Mouse (Mus musculus) liver, embryonic 11.5 days (tissue): ENCODE measurements around the gene Pdzk1ip1. TPM values are rescaled to one million over a fixed set of nuclear protein-coding genes. Genes with fewer than 3 reads are reported as not detected.
A peak's percentile ranks its signal among the peaks of the same experiment; 100 is the strongest.

ENCODE experiments used
- ATAC-seq: fragments of 200-750 bp; cut with Nextera tagmentation; replicated peaks from 2 replicates; pipeline ENCODE4 v1.8.0; 2017; ENCODE audit warnings: moderate number of reproducible peaks, mild to moderate bottlenecking, moderate TSS enrichment, moderate library complexity; ENCODE audit not compliant: low FRiP score
- DNase-seq: peaks from one replicate; pipeline ENCODE4 v3.0.0-alpha.2; 2017; ENCODE audit warnings: low spot score
- H3K27ac ChIP-seq: fragments of 300-500 bp; sonication (generic); 2 replicates; pipeline ENCODE4 v1.5.1; 2014; ENCODE audit warnings: mild to moderate bottlenecking, low read depth, low read length, control low read depth
- H3K27me3 ChIP-seq: fragments of 300-500 bp; sonication (generic); replicated peaks from 2 replicates; pipeline ENCODE4 v1.6.1; 2014; ENCODE audit warnings: low read length, mixed read lengths; ENCODE audit not compliant: control insufficient read depth, insufficient read depth
- H3K36me3 ChIP-seq: fragments of 300-500 bp; sonication (generic); 2 replicates; pipeline ENCODE4 v1.6.1; 2014; ENCODE audit warnings: mild to moderate bottlenecking, low read length, moderate library complexity, mixed read lengths; ENCODE audit not compliant: control insufficient read depth, insufficient read depth
- H3K4me1 ChIP-seq: fragments of 300-500 bp; sonication (generic); replicated peaks from 2 replicates; pipeline ENCODE4 v1.6.1; 2014; ENCODE audit warnings: low read length, mixed read lengths; ENCODE audit not compliant: control insufficient read depth, insufficient read depth
- H3K4me2 ChIP-seq: fragments of 300-500 bp; sonication (generic); 2 replicates; pipeline ENCODE4 v1.6.1; 2014; ENCODE audit warnings: mild to moderate bottlenecking, control low read depth, moderate library complexity
- H3K4me3 ChIP-seq: fragments of 300-500 bp; sonication (generic); 2 replicates; pipeline ENCODE4 v1.5.1; 2014; ENCODE audit warnings: low read depth, low read length, control low read depth
- H3K9ac ChIP-seq: fragments of 300-500 bp; sonication (generic); 2 replicates; pipeline ENCODE4 v1.6.1; 2014; ENCODE audit warnings: low read depth, low read length, control low read depth
- H3K9me3 ChIP-seq: fragments of 300-500 bp; sonication (generic); 2 replicates; pipeline ENCODE4 v1.6.1; 2016; ENCODE audit warnings: low read length, inconsistent platforms, mixed read lengths; ENCODE audit not compliant: control insufficient read depth
- WGBS: fragments of 180-500 bp; shearing (Covaris S2); extraction: QIAGEN DNeasy Blood & Tissue Kit; methylation state at CpG from one replicate; pipeline ENCODE4 v1.1.7; 2014; 5-methylcytosine and 5-hydroxymethylcytosine counted together
- polyA plus RNA-seq: library from polyadenylated mRNA; unstranded; fragments of >200 nt; fragmentation: Nextera tagmentation; extraction: Ambion mirVana; gene quantifications from 2 replicates; pipeline ENCODE4 v1.2.1, GENCODE M21; 2014

Gene Pdzk1ip1
- polyA plus RNA-seq, 1 experiment from 2014 or later: 25.8 TPM

DNA sequence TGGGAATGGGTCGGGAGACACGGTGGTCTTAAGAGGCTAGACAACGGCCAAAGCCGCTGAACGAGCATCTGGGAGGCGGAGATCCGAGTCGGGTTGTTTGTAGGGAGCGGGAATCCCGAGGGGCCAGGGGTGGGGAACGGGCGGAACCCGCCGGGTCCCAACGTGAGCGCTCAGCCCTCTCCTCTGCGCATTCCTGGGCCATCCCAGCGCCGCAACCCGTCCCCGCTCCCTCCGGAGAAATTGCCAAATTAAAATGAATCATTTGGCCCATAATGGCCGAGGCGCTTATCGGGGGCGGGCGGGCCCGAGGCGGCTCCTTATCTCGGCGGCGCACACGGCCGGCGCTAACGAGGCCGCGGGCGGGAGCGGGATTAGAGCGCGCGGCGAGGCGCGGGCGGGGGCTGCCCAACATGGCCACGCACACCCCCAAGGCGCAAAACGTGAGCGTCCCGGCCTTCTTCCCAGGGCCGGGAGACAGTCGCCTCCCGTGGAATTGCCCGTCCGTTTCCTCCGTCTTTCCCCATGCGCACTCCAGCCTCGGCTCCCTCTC lies 32.1 kb upstream of the Pdzk1ip1 start, which contains the start of gene Tal1:
Gene Tal1, plus strand, starts transcription at position 56 of the 550 bp plus-strand sequence.
- WGBS: under 1% methylated on average over 58 of the region's 60 CpGs
- peak within 1 kb of the TSS; percentile 77 for H3K4me3 ChIP-seq
- DNase-seq: peak; percentile 83
- peak within 1 kb of the TSS; percentile 88 for H3K4me2 ChIP-seq
- H3K9me3 ChIP-seq: no peaks in the 10 kb centered on the region
- peak within 1 kb of the TSS; percentile 98 for H3K9ac ChIP-seq
- H3K27ac ChIP-seq: peak within 1 kb of the TSS; percentile 98
- peak; percentile 83 for ATAC-seq
- peaks cover 35% of the 10 kb centered on the region for H3K27me3 ChIP-seq
- peaks cover 26% of the 10 kb centered on the region for H3K4me1 ChIP-seq
- H3K36me3 ChIP-seq: no peaks in the 10 kb centered on the region

DNA sequence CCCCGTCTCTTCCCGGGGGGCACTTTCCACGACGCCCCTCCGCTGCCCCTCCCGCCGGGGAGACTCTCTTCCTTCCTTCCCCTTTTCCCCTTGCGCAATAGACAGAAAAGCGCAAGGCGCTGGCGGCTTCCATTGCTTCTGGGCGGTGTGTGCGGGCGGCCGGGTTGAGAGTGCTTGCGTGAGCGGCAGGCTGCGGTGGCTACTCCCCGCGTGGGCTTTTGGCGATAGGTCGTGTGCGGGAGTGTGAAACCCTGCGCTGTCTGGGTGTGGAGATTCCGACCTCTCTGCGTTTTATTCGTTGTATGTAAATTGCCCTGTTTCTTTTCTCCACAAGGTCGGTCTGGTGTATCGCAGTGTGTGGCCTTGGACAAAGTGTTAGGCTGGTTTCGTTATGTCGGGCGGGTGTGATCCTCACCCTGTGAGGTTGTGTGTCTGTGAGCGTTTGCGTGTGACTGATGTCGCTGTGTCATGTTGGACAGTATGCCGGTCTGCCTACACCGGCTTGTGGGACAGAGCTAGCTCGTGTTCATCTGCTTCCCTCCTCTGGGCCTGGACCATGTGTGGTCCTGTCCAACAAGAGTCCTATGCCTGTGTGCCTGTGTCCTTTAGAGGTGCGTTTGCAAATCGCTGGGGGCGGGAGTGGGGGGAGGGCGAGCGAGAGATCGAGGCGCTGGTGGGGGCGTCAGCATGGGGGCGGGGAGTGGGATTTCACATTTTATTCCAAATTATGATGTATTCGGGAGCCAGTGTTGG lies 31.4 kb upstream of the Pdzk1ip1 start:
- peaks cover 35% of the 10 kb centered on the region for H3K27me3 ChIP-seq
- peak overlapping the region; percentile 98 for H3K27ac ChIP-seq
- peaks cover 23% of the 10 kb centered on the region for H3K4me1 ChIP-seq
- under 1% methylated on average over 48 of the region's 48 CpGs for WGBS
- H3K4me3 ChIP-seq: peak overlapping the region; percentile 77
- DNase-seq: peak; percentile 78
- no peaks in the 10 kb centered on the region for H3K36me3 ChIP-seq
- H3K4me2 ChIP-seq: peak overlapping the region; percentile 88
- H3K9me3 ChIP-seq: no peaks in the 10 kb centered on the region
- peak; percentile 48 for ATAC-seq
- peak overlapping the region; percentile 98 for H3K9ac ChIP-seq

DNA sequence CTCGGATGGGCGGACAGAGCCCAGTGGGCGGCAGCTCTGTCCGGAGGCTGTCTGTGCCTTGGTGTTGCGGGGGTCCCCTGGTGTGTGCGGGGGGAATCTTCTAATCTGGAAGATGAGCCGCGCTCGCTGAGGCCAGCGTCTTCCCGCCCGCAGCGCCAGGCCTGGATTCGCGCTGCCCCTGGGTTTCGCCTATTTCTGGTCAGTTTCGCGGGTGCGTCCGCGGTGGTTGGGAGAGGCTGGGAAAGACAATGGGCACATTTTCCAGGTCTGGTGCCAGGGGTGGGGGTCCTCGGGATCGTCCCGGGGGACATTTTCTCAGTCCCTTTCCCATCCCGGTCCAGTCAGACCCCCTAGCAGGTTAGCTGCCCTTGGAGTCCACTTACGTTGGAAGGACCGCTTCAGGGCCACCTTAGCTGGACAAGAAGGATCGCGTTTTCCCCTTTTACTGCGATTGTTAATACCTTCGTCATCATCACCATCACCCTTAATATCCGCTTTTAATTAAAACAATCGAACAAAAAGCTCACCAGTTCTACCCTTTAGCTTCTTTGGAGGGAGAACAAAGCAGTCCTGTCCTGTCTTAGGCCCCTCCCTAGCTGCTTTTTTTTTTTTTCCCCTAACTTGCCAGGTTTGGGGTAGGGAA lies 30.7 kb upstream of the Pdzk1ip1 start:
- H3K4me2 ChIP-seq: peak overlapping the region; percentile 88

DNA sequence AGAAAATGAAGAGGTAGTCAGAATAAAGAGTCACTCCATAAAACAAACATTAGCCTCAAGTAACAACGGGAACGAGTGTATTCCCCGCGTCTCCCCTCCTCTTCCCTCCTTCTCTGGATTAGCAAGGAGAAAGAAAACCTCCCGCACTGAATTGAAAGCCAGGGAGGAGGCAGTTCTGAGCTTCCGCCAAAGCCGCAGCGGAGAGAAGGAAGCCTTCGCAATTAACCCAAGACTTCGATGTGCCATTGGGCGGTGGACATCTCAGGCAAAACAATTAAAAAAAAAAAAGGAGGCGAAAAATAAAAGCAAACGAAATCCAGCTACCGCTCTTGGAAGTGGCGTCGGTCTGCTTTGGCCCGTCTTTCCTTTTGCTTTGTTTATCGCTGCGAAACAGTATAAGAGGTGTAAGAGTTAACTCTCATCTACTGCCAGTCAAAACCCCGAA lies 30.2 kb upstream of the Pdzk1ip1 start:
- Histone ChIP-seq H3K4me1 (peaks cover 12% of the 10 kb centered on the region), H3K4me3 (peak overlapping the region; percentile 77), H3K9ac (peak overlapping the region; percentile 98), H3K4me2 (peak overlapping the region; percentile 88), H3K27me3 (peaks cover 41% of the 10 kb centered on the region), H3K9me3 (no peaks in the 10 kb centered on the region), H3K36me3 (no peaks in the 10 kb centered on the region), H3K27ac (peak overlapping the region; percentile 98)
- under 1% methylated on average over 20 of the region's 20 CpGs for WGBS
- no peak for ATAC-seq
- peak; percentile 64 for DNase-seq

More for the DNA sequence above, 30.7 kb upstream of the Pdzk1ip1 start:
- no peaks in the 10 kb centered on the region for H3K9me3 ChIP-seq
- 1% methylated on average over 33 of the region's 33 CpGs for WGBS
- no peaks in the 10 kb centered on the region for H3K36me3 ChIP-seq
- H3K27me3 ChIP-seq: peaks cover 39% of the 10 kb centered on the region
- peak overlapping the region; percentile 98 for H3K27ac ChIP-seq
- DNase-seq (peak; percentile 68), ATAC-seq (peak; percentile 7)
- peaks cover 16% of the 10 kb centered on the region for H3K4me1 ChIP-seq
- H3K9ac ChIP-seq: peak overlapping the region; percentile 98
- H3K4me3 ChIP-seq: peak overlapping the region; percentile 77

DNA sequence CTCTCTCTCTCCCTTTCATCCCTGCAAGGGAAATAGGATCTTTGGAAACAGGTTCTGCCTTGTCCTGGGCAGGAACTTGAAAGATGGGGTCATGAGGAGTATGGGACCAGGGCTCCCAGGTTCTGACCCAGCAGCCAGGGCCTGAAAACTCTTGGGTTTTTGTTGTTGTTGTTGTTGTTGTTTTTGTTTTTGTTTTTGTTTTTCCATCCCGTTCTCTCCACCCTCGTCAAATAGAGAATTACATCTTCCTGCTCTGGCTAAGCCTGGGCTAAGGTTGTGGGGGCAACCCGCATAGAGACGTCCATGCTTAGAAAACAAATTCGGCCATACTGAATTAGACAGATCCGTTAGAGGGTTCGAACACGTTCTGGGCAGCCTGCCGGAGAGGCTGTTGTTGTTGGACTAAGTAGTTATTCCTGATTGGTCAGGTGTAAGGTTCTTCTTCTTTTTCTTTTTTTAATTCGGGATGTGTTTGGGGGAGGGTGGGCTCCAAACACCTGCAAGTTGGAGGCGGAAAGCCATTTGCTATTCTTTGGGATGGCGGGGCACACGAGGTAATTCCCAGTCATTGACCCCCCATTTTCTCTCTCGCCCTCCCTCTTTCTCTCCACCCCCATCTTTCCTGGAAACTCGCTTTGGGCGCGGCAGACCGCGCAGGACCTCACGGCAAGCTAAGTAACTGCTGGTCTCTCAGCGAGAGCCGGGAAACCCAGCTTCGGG lies 29.5 kb upstream of the Pdzk1ip1 start:
- 1% methylated on average over 23 of the region's 23 CpGs for WGBS
- H3K9ac ChIP-seq: peak overlapping the region; percentile 98
- DNase-seq: peak; percentile 62
- no peaks in the 10 kb centered on the region for H3K36me3 ChIP-seq
- H3K9me3 ChIP-seq: no peaks in the 10 kb centered on the region
- H3K4me3 ChIP-seq: peak overlapping the region; percentile 77
- ATAC-seq: peak; percentile 15; the same call in 1 of the 2 replicates
- peaks cover 15% of the 10 kb centered on the region for H3K4me1 ChIP-seq
- peak overlapping the region; percentile 98 for H3K27ac ChIP-seq
- peak overlapping the region; percentile 88 for H3K4me2 ChIP-seq
- H3K27me3 ChIP-seq: peaks cover 44% of the 10 kb centered on the region

DNA sequence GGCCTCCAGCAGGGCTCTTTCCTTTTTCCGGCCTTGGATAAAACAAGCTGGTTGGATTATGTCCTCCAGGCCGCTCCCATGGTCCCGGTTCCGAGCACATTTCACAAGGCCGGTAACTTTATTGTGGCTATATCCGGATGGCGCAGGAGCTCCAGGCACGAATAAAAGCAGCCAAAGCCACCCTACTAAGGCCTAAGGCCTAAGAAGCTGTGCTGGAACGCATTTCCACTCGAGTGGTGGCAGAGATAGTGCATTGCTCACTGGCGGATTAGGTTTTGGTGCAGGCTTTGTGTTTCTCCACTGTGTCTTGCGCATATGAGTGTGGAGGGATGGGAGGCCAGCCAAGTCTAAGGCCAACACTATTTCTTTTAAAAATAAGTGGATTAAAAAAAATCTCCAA lies 28.6 kb upstream of the Pdzk1ip1 start:
- H3K27ac ChIP-seq: peak overlapping the region; percentile 98
- no peaks in the 10 kb centered on the region for H3K9me3 ChIP-seq
- WGBS: 3% methylated on average over 12 of the region's 12 CpGs
- H3K9ac ChIP-seq: peak overlapping the region; percentile 98
- H3K36me3 ChIP-seq: peaks cover 4% of the 10 kb centered on the region; the same call in 1 of the 2 replicates
- H3K4me1 ChIP-seq: peaks cover 17% of the 10 kb centered on the region
- ATAC-seq: no peak
- peak overlapping the region; percentile 88 for H3K4me2 ChIP-seq
- peaks cover 39% of the 10 kb centered on the region for H3K27me3 ChIP-seq
- peak overlapping the region; percentile 77 for H3K4me3 ChIP-seq
- no peak for DNase-seq

DNA sequence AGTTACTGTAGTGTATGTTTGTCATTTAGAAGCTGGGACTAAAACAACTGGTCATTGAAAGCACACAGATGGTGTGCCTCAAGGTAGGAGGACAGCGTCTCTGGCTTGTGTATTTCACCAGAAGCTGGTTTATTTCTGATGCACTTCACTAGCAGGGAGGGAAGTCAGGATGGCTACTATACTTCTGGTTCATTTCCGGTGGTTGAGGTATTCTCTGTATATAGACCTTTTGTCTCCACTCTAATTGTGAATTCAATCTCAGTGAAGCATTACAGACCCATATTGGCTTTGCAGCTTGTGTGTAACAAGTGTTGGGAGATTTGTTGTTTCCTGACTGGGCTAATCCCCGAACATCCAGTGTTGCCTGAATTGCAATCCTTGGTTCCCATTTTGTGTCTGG lies 27.8 kb upstream of the Pdzk1ip1 start:
- peak overlapping the region; percentile 98 for H3K9ac ChIP-seq

DNA sequence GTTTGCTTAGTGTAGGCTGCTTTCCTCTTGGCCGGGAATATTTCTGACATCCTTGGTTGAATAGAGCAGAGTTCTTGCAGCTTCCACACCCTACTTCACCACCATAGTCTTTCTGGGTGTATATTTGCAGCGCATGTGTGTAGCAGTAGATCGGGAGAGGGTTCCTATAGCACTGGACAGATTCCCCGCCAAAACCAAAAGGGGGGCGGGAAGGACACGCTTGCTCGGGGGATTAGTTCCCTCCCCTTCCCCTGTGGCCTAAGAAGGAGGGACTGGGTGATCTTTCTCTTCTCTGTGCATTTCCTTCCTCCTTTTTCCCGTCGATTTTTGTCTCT lies 26.0 kb upstream of the Pdzk1ip1 start:
- peak overlapping the region; percentile 81 for H3K9ac ChIP-seq
- DNase-seq (peak; percentile 57), ATAC-seq (peak; percentile 53)
- H3K27ac ChIP-seq: peak overlapping the region; percentile 73
- peaks cover 15% of the 10 kb centered on the region for H3K36me3 ChIP-seq
- peak overlapping the region; percentile 88 for H3K4me2 ChIP-seq
- peak overlapping the region; percentile 77 for H3K4me3 ChIP-seq
- peaks cover 30% of the 10 kb centered on the region for H3K27me3 ChIP-seq
- no peaks in the 10 kb centered on the region for H3K9me3 ChIP-seq
- peaks cover 11% of the 10 kb centered on the region; the same call in 1 of the 2 replicates for H3K4me1 ChIP-seq
- WGBS: 1% methylated on average over 9 of the region's 9 CpGs

More for the DNA sequence above, 27.8 kb upstream of the Pdzk1ip1 start:
- Histone ChIP-seq H3K36me3 (peaks cover 10% of the 10 kb centered on the region), H3K27me3 (peaks cover 36% of the 10 kb centered on the region), H3K9me3 (no peaks in the 10 kb centered on the region), H3K27ac (peak overlapping the region; percentile 98), H3K4me3 (peak overlapping the region; percentile 77), H3K4me1 (peaks cover 10% of the 10 kb centered on the region; the same call in 1 of the 2 replicates), H3K4me2 (peak overlapping the region; percentile 88)
- DNase-seq (no peak), ATAC-seq (no peak)
- 21% methylated on average over 3 of the region's 3 CpGs for WGBS
